9 mouse cellular contexts compared by ENCODE assay signal in the genomic region with DNA sequence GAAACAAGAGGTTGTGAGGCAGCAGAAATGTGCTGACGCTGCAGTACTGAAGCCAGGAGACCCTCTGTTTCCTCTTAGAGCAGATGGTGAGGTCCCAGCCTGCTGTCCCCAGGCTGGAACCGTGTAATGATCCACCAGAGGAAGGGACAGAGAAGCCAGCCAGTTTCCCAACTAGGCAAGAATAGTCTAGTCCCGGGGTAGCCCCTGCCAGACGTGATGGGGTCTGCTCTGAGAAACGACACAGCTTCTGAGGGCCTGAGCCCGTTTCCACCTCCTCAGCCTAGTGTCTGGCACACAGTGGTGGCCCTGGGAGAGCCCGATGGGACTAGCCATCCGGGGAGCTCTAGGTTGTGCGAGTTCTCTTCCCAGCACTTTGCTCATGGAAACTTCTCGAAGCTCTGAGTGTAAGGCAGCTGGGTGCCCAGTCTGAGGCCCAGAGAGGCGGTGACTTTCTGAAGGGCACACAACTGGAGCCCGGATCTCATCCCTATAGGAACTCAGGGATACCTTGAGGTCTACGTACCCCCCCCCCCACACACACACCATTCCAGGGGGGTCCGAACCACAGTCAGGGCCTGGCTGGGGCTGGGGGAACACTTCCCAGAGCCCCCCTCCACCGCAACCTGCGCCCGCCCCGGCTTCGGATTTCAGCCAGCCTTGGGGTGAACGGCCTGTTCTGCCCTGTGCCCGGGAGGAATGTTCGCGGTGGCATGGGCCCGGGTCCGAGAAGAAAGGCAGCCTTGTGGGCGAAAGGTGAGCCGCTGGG. TPM values are rescaled to one million over a fixed set of nuclear protein-coding genes. Genes with fewer than 3 reads are reported as not detected.
DNase-seq lines count a peak whose midpoint lies in the region; ATAC-seq lines count a peak whose summit lies in the region.
"Had no signal": no experiment of that assay in that cellular context is flagged by ENCODE, and none has a peak within 500 bp of the region (broad histone marks: within the 10 kb centered on the region; RNA-seq: fewer than 3 reads in every experiment).

No protein-coding gene starts in this region.

- no peak overlapping the region; the same call in 1 of the 2 replicates for H3K27ac ChIP-seq in hindbrain, embryonic 14.5 days
- H3K27ac ChIP-seq in midbrain, embryonic 12.5 days (replicated peaks): 0 out of 2 replicates have a peak overlapping the region, but pooled peaks have one; percentile 39

- H3K27me3 ChIP-seq in hindbrain, embryonic 14.5 days (ENCODE audit: control insufficient read depth, insufficient read depth, low read length): no peaks in the 10 kb centered on the region
- H3K27me3 ChIP-seq in midbrain, embryonic 12.5 days: peaks cover 25% of the 10 kb centered on the region

- H3K9ac ChIP-seq in hindbrain, embryonic 14.5 days: peak overlapping the region; percentile 45
- peak overlapping the region; percentile 43 for H3K9ac ChIP-seq in midbrain, embryonic 12.5 days (replicated peaks)

- DNase-seq in heart, adult 18-20 months: peak; percentile 19 to 49
- DNase-seq in heart, postnatal 4 days: no peak
- DNase-seq in adipocyte (ENCODE audit: low spot score): peak; percentile 46
- DNase-seq in hindbrain, embryonic 14.5 days (ENCODE audit: low spot score): no peak
- no peak for DNase-seq in urinary bladder, postnatal 36 days (ENCODE audit: low spot score in 2 of 2)
- no peak for DNase-seq in adrenal gland, postnatal 25 days
- DNase-seq: thymus, postnatal 14 days had no signal

- peak; percentile 13; the same call in 1 of the 2 replicates for ATAC-seq in hindbrain, embryonic 14.5 days (ENCODE audit: low FRiP score)
- ATAC-seq in midbrain, embryonic 12.5 days (ENCODE audit: low FRiP score, low read depth): no peak
- ATAC-seq in megakaryocyte progenitor cell, adult 5-6 weeks (replicated peaks; ENCODE audit: poor library complexity): no peak

- 37% methylated on average over 26 of the region's 27 CpGs for WGBS in hindbrain, embryonic 14.5 days
- WGBS in midbrain, embryonic 12.5 days: 50% methylated on average over 27 of the region's 27 CpGs

- H3K4me2 ChIP-seq in hindbrain, embryonic 14.5 days (replicated peaks): peak overlapping the region; percentile 44
- peak overlapping the region; percentile 47 for H3K4me2 ChIP-seq in midbrain, embryonic 12.5 days (replicated peaks)

- H3K4me3 ChIP-seq in hindbrain, embryonic 14.5 days (replicated peaks; ENCODE audit: low read length): no peak overlapping the region
- H3K4me3 ChIP-seq in midbrain, embryonic 12.5 days: peak overlapping the region; percentile 25

- H3K4me1 ChIP-seq in hindbrain, embryonic 14.5 days (replicated peaks; ENCODE audit: control insufficient read depth, insufficient read depth, low read length): peaks cover 10% of the 10 kb centered on the region; the same call in 1 of the 2 replicates
- peaks cover 21% of the 10 kb centered on the region for H3K4me1 ChIP-seq in midbrain, embryonic 12.5 days

- H3K36me3 ChIP-seq in hindbrain, embryonic 14.5 days (replicated peaks; ENCODE audit: control insufficient read depth, insufficient read depth): no peaks in the 10 kb centered on the region
- no peaks in the 10 kb centered on the region for H3K36me3 ChIP-seq in midbrain, embryonic 12.5 days

- H3K9me3 ChIP-seq in hindbrain, embryonic 14.5 days (ENCODE audit: control insufficient read depth, low read length): no peaks in the 10 kb centered on the region
- H3K9me3 ChIP-seq in midbrain, embryonic 12.5 days: no peaks in the 10 kb centered on the region

RNA-seq across cellular contexts. Expression of a gene that starts 35.0 kb away (rescaled TPM):
- total RNA-seq in heart, adult 18-20 months (2021): 100 to 1,000 TPM; 119 to 126 TPM
- total RNA-seq in heart, postnatal 4 days (2021): 100 to 1,000 TPM; 131 to 137 TPM
- 302 and 313 TPM in 2 replicates for polyA plus RNA-seq in hindbrain, embryonic 14.5 days (2014; fragmentation: Nextera tagmentation; extraction: Ambion mirVana)
- polyA plus RNA-seq in midbrain, embryonic 12.5 days (2016; fragmentation: Nextera tagmentation; extraction: Ambion mirVana): 297 and 322 TPM in 2 replicates
- total RNA-seq in megakaryocyte progenitor cell, adult 5-6 weeks (2015): 102 and 116 TPM in 2 replicates
- total RNA-seq in megakaryocyte progenitor cell, adult 5-6 weeks (2017): 51.7 and 56.5 TPM in 2 replicates
- 187 and 190 TPM in 2 replicates for total RNA-seq in adrenal gland, postnatal 25 days (2021)

RNA-seq across cellular contexts. Expression of a gene that starts 58.9 kb away (rescaled TPM):
- 1 to 10 TPM; 1.2 to 2.1 TPM for total RNA-seq in heart, adult 18-20 months (2021)
- 1 to 10 TPM; 4.3 to 5.0 TPM for total RNA-seq in heart, postnatal 4 days (2021)
- polyA plus RNA-seq in hindbrain, embryonic 14.5 days (2014; fragmentation: Nextera tagmentation; extraction: Ambion mirVana): 5.5 and 7.5 TPM in 2 replicates
- polyA plus RNA-seq in midbrain, embryonic 12.5 days (2016; fragmentation: Nextera tagmentation; extraction: Ambion mirVana): 15.3 and 24.6 TPM in 2 replicates
- not detected in 2 replicates for total RNA-seq in megakaryocyte progenitor cell, adult 5-6 weeks (2015)
- 0.33 and 0.44 TPM in 2 replicates for total RNA-seq in megakaryocyte progenitor cell, adult 5-6 weeks (2017)
- total RNA-seq in adrenal gland, postnatal 25 days (2021): 12.8 and 13.0 TPM in 2 replicates

Comparison
In these comparisons a context has a peak if more than half of its experiments do, and no peak if none do; other contexts are left out.
1. DNase-seq: peak in heart, adult 18-20 months (2 of 2) and adipocyte (single experiment); none in heart, postnatal 4 days (single experiment), hindbrain, embryonic 14.5 days (single experiment), urinary bladder, postnatal 36 days (0 of 2) and adrenal gland, postnatal 25 days (single experiment).